Mouse (Mus musculus): ENCODE data around the gene Shisa7. TPM values are rescaled to one million over a fixed set of nuclear protein-coding genes. Genes with fewer than 3 reads are reported as not detected.
"Not testable (repeated sequence)": the region's sequence is repeated elsewhere in the genome, so short reads cannot be mapped to it uniquely, and the experiment has no call there.

The Shisa7 gene
- polyA plus RNA-seq, 1 experiment from 2014 or later: not detected

DNA sequence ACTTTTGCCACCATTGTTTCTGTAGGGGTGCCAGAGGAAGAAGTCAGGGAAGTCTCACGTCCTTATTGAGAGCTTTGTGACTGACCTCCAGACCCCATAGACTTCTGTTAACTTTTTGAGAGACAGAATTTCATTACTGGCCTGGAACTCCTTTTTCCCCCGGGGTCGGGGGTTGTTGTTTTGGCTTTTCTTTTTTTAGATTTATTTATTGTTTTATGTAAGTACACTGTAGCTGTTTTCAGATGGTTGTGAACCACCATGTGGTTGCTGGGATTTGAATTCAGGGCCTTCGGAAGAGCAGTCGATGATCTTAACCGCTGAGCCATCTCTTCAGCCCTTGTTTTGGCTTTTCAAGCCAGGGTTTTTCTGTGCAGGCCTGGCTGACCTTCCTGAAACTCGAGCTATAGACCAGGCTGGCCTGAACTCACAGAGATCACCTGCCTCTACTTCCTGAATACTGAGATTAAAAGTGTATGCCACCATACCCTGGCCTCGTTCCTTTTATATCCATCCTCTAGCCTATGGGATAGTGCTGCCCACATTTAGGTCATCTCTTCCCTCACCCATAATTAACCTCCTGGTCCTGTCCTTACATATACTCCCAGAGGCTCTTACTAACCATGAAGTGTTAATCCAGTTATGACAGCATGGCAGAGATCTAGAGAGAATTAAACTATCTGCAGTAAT lies 31.2 kb downstream of the Shisa7 start:
- 0 out of 2 replicates have a peak, but pooled peaks cover 4% of the 10 kb centered on the region for H3K27me3 ChIP-seq (replicated peaks)
- peak overlapping the region; percentile 78 for H3K4me2 ChIP-seq
- peak overlapping the region; percentile 90 for H3K4me3 ChIP-seq
- peaks cover 37% of the 10 kb centered on the region for H3K4me1 ChIP-seq
- ATAC-seq: no peak; the same call in 1 of the 2 replicates
- H3K9me3 ChIP-seq (replicated peaks): no peaks in the 10 kb centered on the region
- peak overlapping the region; percentile 89 for H3K27ac ChIP-seq
- H3K9ac ChIP-seq: peak overlapping the region; percentile 77
- H3K36me3 ChIP-seq: peaks cover 33% of the 10 kb centered on the region
- 15% methylated on average over 8 of the region's 8 CpGs for WGBS (ENCODE audit: insufficient replicate concordance)

DNA sequence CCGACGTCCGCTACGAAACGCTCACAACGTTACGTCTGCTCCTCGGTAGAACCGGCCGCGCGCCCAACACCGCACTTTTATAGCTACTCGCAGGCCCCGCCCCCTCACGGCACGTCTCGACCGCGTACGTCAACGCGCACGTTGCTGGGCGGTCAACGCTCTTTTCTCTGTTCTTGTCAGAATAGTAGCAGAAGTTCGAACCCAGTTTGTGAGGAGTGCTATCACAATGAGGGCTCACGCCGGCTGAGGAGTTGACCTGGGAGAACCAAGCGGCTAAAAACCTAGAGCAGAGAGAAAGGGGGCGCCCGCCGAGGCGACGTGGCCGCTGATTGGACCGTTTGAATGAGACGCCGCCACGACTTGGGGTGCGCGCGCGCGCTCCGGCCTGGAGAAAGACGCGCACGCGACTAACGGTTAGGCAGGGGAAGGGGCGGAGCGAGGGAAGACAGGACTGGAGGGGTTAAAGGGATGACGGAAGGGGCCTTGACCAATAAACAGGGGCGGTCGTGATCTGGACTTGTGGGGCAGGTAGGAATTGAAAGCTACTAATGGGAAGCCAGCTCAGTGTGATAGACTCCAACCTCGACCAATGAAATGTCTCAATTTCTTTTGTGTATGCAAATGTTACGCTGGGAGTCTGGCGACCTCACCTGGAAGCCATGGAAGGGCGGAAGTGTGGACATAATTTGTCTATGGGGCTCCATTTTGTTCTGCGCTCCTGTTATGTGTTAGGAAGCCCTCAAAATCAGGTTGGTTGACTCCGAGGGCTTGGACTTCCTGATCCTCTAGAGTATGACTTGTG lies 32.0 kb downstream of the Shisa7 start, which contains the start of gene Ube2s:
Ube2s (minus strand) TSS at position 288 of the 802 bp plus-strand sequence.
- peak; percentile 98 for ATAC-seq
- 0 out of 2 replicates have a peak, but pooled peaks cover 4% of the 10 kb centered on the region for H3K27me3 ChIP-seq (replicated peaks)
- under 1% methylated on average over 62 of the region's 62 CpGs for WGBS (ENCODE audit: insufficient replicate concordance)
- H3K4me1 ChIP-seq: peaks cover 42% of the 10 kb centered on the region
- peak within 1 kb of the TSS; percentile 78 for H3K4me2 ChIP-seq
- H3K4me3 ChIP-seq: peak within 1 kb of the TSS; percentile 90
- H3K9ac ChIP-seq: peak within 1 kb of the TSS; percentile 98
- H3K36me3 ChIP-seq: peaks cover 38% of the 10 kb centered on the region
- H3K27ac ChIP-seq: peak within 1 kb of the TSS; percentile 89
- no peaks in the 10 kb centered on the region for H3K9me3 ChIP-seq (replicated peaks)

DNA sequence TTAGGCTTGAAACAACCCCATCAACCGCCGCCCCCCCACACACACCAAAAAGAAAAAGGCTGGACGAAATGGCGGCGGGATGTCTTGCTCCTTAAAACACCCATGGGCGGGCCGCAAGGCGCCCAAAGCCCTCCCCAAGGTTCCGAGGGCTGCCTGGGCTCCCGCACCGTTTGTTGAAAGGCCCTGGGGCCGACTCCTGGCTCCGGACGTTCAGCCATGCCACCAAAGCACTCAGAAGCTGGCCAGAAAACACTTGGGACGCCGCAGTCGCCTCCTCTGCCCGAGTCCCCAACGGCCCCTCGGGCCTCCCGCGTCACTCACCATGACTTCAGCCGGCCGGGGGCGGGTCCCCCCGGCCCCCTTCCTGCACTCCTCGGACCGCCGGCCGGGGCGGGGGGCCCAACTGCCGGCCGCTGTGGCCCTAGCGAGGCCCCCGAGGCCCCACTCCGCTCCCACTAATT lies 32.6 kb downstream of the Shisa7 start:
- peaks cover 49% of the 10 kb centered on the region for H3K4me1 ChIP-seq
- WGBS (ENCODE audit: insufficient replicate concordance): under 1% methylated on average over 28 of the region's 36 CpGs
- H3K27me3 ChIP-seq (replicated peaks): no peaks in the 10 kb centered on the region
- H3K9me3 ChIP-seq (replicated peaks): no peaks in the 10 kb centered on the region
- H3K4me3 ChIP-seq: peak overlapping the region; percentile 90
- H3K27ac ChIP-seq: peak overlapping the region; percentile 89
- H3K9ac ChIP-seq: peak overlapping the region; percentile 98
- ATAC-seq: no peak; the same call in 1 of the 2 replicates
- peaks cover 44% of the 10 kb centered on the region for H3K36me3 ChIP-seq
- H3K4me2 ChIP-seq: peak overlapping the region; percentile 78

DNA sequence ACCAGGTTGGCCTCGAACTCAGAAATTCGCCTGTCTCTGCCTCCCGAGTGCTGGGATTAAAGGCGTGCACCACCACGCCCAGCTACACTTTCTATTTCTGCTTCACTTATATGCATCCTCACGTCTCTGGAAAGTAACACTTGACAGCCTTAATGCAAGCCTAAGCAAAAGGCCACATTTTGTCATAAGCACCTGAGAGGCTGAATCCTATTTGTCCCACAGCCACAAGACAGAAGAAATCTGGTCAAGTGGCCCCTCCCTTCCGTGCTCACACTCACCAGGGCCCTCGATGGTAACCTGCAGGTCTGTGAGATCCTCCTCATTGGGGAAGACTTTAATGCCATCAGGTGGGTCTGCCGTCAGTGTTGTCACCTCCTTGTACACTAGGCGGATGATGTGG lies 33.4 kb downstream of the Shisa7 start:
- Histone ChIP-seq H3K4me1 (peaks cover 56% of the 10 kb centered on the region), H3K36me3 (peaks cover 52% of the 10 kb centered on the region)
- not testable (repeated sequence) for H3K9me3 ChIP-seq (replicated peaks)

DNA sequence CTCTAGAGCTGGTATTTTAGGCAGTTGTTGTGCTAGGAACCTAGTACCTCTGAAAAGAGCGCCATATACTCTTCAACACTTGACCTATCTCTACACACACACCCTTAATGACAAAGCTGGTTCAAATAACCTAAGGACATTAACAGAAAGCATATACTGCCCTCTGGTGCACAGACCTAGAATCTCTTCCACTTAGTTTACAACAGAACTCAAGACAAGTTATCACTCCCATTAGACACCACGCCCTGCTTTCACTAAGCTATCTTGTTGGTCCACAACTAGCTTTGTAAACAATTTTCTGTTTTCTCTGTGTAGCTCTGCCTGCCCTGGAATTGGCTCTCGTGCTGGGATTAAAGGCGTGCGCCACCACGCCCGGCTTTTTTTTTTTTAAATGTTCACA lies 37.8 kb downstream of the Shisa7 start:
- ATAC-seq: peak; percentile 87
- Histone ChIP-seq H3K4me1 (peaks cover 51% of the 10 kb centered on the region), H3K27ac (peak overlapping the region; percentile 88), H3K9ac (no peak overlapping the region), H3K27me3 (replicated peaks) (no peaks in the 10 kb centered on the region), H3K4me2 (peak overlapping the region; percentile 28), H3K36me3 (peaks cover 85% of the 10 kb centered on the region), H3K9me3 (replicated peaks) (no peaks in the 10 kb centered on the region), H3K4me3 (no peak overlapping the region)
- 57% methylated on average over 7 of the region's 7 CpGs for WGBS (ENCODE audit: insufficient replicate concordance)

More for the DNA sequence above, 33.4 kb downstream of the Shisa7 start:
- H3K27me3 ChIP-seq (replicated peaks); ATAC-seq: not testable (repeated sequence)
- Histone ChIP-seq H3K27ac (peak overlapping the region; percentile 89), H3K4me3 (peak overlapping the region; percentile 90), H3K9ac (peak overlapping the region; percentile 98), H3K4me2 (peak overlapping the region; percentile 78)
- 17% methylated on average over 10 of the region's 10 CpGs for WGBS (ENCODE audit: insufficient replicate concordance)

DNA sequence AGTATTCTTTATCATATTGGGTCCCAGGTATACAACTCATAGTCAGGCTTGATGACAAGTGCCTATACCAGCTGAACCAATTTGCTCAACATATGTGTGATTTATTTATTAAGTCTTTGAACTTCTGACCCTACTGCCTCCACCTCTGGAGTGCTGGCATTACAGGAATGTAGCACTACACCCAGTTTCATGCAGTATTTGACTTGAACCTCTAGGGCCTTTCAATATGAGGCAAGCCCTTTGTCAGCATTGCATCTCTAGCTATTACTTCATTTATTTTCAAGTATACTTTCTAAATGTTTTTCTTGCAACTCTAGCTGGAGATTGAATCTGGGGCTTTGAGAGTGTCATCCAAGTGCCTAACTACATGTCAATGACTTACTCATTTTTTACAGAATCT lies 42.2 kb downstream of the Shisa7 start:
- Histone ChIP-seq H3K4me1 (peaks cover 15% of the 10 kb centered on the region), H3K4me3 (no peak overlapping the region), H3K27me3 (replicated peaks) (no peaks in the 10 kb centered on the region), H3K9me3 (replicated peaks) (no peaks in the 10 kb centered on the region), H3K27ac (no peak overlapping the region), H3K36me3 (peaks cover 60% of the 10 kb centered on the region), H3K9ac (no peak overlapping the region), H3K4me2 (no peak overlapping the region)
- ATAC-seq: no peak

DNA sequence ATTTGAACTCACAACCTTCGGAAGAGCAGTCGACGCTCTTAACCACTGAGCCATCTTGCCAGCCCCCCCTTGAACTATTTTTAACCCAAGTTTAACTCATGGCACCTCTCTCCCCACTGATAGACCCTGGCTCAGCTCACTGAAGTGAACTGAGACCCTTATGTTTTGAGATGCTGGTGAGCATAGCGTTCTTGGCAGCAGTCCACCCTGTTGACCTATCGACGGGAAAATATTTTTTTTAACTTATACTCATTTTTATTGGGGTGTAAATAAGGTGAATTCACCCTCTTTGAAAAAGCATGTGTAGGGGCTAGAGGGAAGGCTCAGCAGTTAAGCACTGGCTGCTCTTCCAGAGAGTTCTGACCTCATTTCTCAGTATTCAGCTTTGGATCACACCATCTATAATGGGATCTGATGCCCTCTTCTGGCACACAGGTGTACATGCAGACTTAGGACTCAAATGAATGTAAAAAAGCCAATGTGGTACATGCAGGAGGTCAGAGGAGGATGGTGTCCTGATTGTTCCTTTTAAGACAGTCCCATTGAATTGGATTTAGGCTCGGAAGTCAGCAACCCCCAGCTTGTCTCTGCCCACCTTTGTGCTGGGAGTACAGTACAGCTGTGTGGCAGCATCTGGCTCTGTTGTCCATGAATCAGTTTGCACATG lies 48.6 kb downstream of the Shisa7 start:
- WGBS (ENCODE audit: insufficient replicate concordance): 61% methylated on average over 7 of the region's 7 CpGs
- Histone ChIP-seq H3K9ac (no peak overlapping the region), H3K4me1 (peaks cover 34% of the 10 kb centered on the region), H3K9me3 (replicated peaks) (no peaks in the 10 kb centered on the region), H3K4me2 (no peak overlapping the region), H3K27me3 (replicated peaks) (no peaks in the 10 kb centered on the region), H3K27ac (peak overlapping the region; percentile 52), H3K36me3 (peaks cover 49% of the 10 kb centered on the region), H3K4me3 (no peak overlapping the region)
- no peak for ATAC-seq

DNA sequence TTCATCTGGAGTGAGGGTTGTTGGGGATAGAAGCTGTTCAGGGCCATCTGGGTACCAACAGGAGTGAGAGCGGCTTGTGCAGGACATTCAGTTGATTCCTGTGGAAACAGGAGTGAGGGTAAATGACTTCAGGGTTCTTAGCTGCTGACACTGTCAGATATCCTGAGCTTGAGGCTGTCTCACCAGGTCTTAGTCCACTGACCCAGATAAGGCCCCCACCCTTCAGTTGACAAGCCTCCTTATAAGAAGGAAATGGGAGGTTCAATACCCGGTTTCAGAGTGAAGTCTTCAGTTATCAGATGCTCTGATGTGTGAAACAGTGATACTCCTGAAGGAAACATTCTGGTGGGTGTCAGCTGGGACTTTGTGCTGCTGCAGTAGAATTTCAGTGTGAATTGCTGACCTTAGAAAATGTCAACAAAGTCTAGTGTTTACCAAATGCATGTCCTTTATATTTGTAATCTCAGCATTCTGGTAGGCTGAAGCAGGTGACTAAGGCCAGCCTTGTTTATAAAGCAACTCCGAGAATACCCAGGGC lies 49.8 kb downstream of the Shisa7 start:
- H3K27me3 ChIP-seq (replicated peaks): no peaks in the 10 kb centered on the region
- H3K9me3 ChIP-seq (replicated peaks): no peaks in the 10 kb centered on the region
- H3K4me3 ChIP-seq: peak overlapping the region; percentile 87
- H3K4me2 ChIP-seq: peak overlapping the region; percentile 83
- H3K4me1 ChIP-seq: peaks cover 40% of the 10 kb centered on the region
- peak overlapping the region; percentile 94 for H3K9ac ChIP-seq
- H3K27ac ChIP-seq: peak overlapping the region; percentile 96
- ATAC-seq: no peak
- H3K36me3 ChIP-seq: peaks cover 49% of the 10 kb centered on the region
- WGBS (ENCODE audit: insufficient replicate concordance): 55% methylated on average over 3 of the region's 3 CpGs

DNA sequence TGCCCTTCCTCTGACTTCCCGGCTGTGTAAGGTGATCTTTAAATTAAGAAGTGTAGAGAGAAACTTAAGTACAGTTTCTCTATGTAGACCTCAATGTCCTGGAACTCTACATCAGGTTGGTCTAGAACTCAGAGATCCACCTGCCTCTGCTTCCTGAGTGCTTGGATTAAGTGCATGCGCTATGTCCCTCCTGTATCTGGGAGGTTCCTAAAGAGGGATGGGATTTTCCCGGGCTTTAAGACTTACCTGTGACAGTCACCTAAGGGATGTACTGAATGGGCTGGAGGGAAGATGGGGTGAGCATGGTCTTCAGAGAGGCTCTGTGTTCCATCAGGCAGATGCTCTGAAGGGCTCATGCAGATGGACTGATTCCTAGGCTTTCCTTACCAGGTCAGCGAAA lies 50.8 kb downstream of the Shisa7 start:
- 17% methylated on average over 4 of the region's 4 CpGs for WGBS (ENCODE audit: insufficient replicate concordance)
- H3K9ac ChIP-seq: peak overlapping the region; percentile 94
- no peaks in the 10 kb centered on the region for H3K27me3 ChIP-seq (replicated peaks)
- H3K4me2 ChIP-seq: peak overlapping the region; percentile 83
- no peak for ATAC-seq
- peak overlapping the region; percentile 96 for H3K27ac ChIP-seq
- peaks cover 49% of the 10 kb centered on the region for H3K36me3 ChIP-seq
- H3K4me3 ChIP-seq: peak overlapping the region; percentile 87
- H3K9me3 ChIP-seq (replicated peaks): no peaks in the 10 kb centered on the region
- peaks cover 47% of the 10 kb centered on the region for H3K4me1 ChIP-seq

DNA sequence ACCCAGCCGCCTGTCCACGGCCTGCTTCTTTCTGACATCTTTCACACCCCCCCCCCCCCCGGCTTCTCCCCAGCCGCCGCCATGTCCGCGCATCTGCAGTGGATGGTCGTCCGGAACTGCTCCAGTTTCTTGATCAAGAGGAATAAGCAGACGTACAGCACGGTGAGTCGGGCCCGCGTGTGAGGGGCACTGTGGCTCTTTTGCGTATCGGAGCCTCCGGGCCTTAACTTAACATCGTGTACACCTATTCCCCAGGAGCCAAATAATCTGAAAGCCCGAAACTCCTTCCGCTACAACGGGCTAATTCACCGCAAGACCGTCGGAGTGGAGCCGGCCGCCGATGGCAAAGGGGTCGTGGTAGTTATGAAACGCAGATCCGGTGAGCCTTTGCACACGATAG lies 51.2 kb downstream of the Shisa7 start:
- H3K4me3 ChIP-seq: peak overlapping the region; percentile 87
- H3K9me3 ChIP-seq (replicated peaks); H3K27me3 ChIP-seq (replicated peaks); ATAC-seq: not testable (repeated sequence)
- under 1% methylated on average over 31 of the region's 31 CpGs for WGBS (ENCODE audit: insufficient replicate concordance)
- H3K36me3 ChIP-seq: peaks cover 47% of the 10 kb centered on the region
- peak overlapping the region; percentile 96 for H3K27ac ChIP-seq
- peak overlapping the region; percentile 83 for H3K4me2 ChIP-seq
- peak overlapping the region; percentile 94 for H3K9ac ChIP-seq
- peaks cover 51% of the 10 kb centered on the region for H3K4me1 ChIP-seq

DNA sequence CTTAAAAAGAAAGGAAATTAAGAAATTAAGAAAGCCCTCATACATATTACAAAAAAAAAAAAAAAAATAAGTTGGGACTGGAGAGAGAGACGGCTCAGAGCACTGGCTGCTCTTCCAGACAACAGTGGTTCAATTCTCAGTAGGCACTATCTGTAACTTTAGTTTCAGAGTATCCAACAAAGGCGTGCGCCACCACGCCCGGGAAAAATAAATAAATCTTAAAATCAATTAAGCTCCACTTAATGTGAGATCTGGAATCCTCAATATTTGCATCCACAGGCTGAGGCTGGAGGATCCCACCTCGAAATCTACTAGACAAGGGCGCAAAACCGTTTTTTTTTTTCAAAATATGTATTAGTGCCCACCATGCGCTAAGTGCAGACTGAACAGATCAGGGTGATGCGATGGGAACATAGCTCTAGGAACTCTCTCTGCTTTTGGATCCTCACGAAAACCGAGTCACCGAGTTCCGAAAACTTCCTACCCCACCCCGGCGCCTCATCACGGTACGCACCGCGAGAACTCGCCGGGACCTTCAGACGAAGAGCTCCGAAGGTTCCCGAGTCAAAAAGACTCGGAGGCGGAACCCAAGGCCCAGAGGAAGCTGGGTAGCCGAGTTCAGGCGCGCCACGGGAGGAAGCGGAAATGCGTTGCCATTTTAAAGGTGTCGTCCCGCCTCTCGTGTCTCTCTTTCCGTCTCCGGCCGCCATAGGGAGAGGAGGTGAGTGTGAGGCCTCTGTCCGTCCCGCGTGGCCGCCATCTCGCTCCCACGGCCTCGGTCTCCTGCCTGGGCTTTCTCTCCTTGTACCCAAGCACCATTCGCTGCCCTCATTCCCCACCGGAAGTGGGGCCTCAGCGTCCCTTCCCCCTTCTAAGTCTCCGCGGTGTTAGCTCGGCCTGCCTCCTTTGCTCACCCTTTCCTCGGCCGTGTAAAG lies 52.0 kb downstream of the Shisa7 start, which contains the start of gene Rpl28:
Rpl28 (plus strand) TSS at position 597 of the 935 bp plus-strand sequence.
- Histone ChIP-seq H3K4me2 (peak within 1 kb of the TSS; percentile 83), H3K27ac (peak within 1 kb of the TSS; percentile 96), H3K4me1 (peaks cover 58% of the 10 kb centered on the region), H3K4me3 (peak within 1 kb of the TSS; percentile 87), H3K9me3 (replicated peaks) (no peaks in the 10 kb centered on the region), H3K27me3 (replicated peaks) (no peaks in the 10 kb centered on the region), H3K36me3 (peaks cover 42% of the 10 kb centered on the region), H3K9ac (peak within 1 kb of the TSS; percentile 94)
- ATAC-seq: peak; percentile 84
- 1% methylated on average over 54 of the region's 54 CpGs for WGBS (ENCODE audit: insufficient replicate concordance)
